Mouse (Mus musculus) midbrain, embryonic 13.5 days (tissue): ENCODE data around the gene Ccdc6. TPM values are rescaled to one million over a fixed set of nuclear protein-coding genes. Genes with fewer than 3 reads are reported as not detected.
A peak's percentile ranks its signal among the peaks of the same experiment; 100 is the strongest.

Experiments used
- ATAC-seq: fragments of 200-750 bp; cut with Nextera tagmentation; 2 replicates; pipeline ENCODE4 v1.8.0; 2017; ENCODE audit warnings: mild to moderate bottlenecking, moderate TSS enrichment, moderate library complexity
- H3K27ac ChIP-seq: fragments of 300-500 bp; sonication (generic); 2 replicates; pipeline ENCODE4 v1.5.1; 2015; ENCODE audit warnings: inconsistent platforms, mild to moderate bottlenecking, moderate library complexity
- H3K27me3 ChIP-seq: fragments of 300-500 bp; sonication (generic); 2 replicates; pipeline ENCODE4 v1.6.1; 2015; ENCODE audit warnings: mild to moderate bottlenecking, inconsistent platforms
- H3K36me3 ChIP-seq: fragments of 300-500 bp; sonication (generic); 2 replicates; pipeline ENCODE4 v1.6.1; 2015; ENCODE audit warnings: mild to moderate bottlenecking, inconsistent platforms
- H3K4me1 ChIP-seq: fragments of 300-500 bp; sonication (generic); replicated peaks from 2 replicates; pipeline ENCODE4 v1.6.1; 2015; ENCODE audit warnings: inconsistent platforms
- H3K4me2 ChIP-seq: fragments of 300-500 bp; sonication (generic); replicated peaks from 2 replicates; pipeline ENCODE4 v1.6.1; 2015; ENCODE audit warnings: moderate library complexity, mild to moderate bottlenecking, inconsistent platforms
- H3K4me3 ChIP-seq: fragments of 300-500 bp; sonication (generic); replicated peaks from 2 replicates; pipeline ENCODE4 v1.5.1; 2015; ENCODE audit warnings: mild to moderate bottlenecking, inconsistent platforms
- H3K9ac ChIP-seq: fragments of 300-500 bp; sonication (generic); replicated peaks from 2 replicates; pipeline ENCODE4 v1.6.1; 2015; ENCODE audit warnings: mild to moderate bottlenecking, inconsistent platforms
- H3K9me3 ChIP-seq: fragments of 300-500 bp; sonication (generic); 2 replicates; pipeline ENCODE4 v1.6.1; 2016; ENCODE audit warnings: mild to moderate bottlenecking, inconsistent platforms
- whole genome bisulfite sequencing: fragments of 180-500 bp; shearing (Covaris S2); methylation state at CpG from one replicate; pipeline ENCODE4 v1.1.7; 2015; 5-methylcytosine and 5-hydroxymethylcytosine counted together
- polyA plus RNA-seq: library from polyadenylated mRNA; unstranded; fragments of >200 nt; fragmentation: Nextera tagmentation; extraction: Ambion mirVana; gene quantifications from 2 replicates; pipeline ENCODE4 v1.2.1, GENCODE M21; 2015

The Ccdc6 gene
- polyA plus RNA-seq, result 21.1 and 21.7 TPM in 2 replicates

DNA sequence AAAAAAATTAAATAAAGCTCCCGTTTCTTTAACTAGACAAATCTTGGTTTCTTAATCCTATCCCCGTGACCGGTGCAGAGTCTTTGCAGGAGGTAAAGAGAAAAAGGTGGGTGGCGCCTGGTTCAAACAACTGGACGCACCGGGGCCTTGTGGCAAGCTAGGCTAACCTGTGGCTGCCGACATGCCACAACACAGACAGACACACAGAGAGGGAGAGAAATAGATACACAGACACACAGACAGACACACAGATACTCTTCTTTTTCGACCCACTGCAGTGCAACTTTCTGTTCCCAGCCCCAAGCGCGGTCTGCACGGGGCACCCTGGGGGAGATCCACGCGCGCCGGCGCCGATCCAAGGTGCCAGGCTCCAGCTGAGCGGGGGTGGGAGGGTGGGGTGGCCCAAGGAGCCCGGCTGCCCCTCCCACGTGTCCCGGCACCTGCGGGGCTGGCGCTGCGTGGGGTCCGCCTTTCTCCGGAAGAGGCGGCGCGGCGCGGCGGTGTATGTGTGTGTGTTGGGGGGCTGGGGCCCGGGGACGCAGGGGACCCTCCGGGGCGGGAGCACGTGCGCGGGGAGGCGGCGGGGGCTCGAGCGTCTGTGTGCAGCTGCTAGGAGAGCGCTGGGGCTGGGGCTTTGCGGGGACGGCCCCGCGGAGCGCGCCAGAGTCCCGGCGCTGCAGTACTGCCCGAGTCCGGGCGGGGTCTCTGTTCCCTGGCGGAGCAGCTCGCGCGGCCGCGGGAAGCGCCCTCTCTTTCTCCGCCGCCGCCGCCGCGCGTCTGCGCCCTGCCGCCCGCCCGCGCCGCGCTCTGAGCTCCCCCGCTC lies at the start of gene Ccdc6:
Gene Ccdc6 (plus strand): TSS at position 756 of the 823 bp plus-strand sequence.
- Histone ChIP-seq H3K4me1 (peaks cover 46% of the 10 kb centered on the region), H3K27me3 (no peaks in the 10 kb centered on the region), H3K9me3 (no peaks in the 10 kb centered on the region), H3K27ac (peak within 1 kb of the TSS; percentile 85), H3K4me3 (peak within 1 kb of the TSS; percentile 99), H3K36me3 (peaks cover 3% of the 10 kb centered on the region; the same call in 1 of the 2 replicates), H3K4me2 (peak within 1 kb of the TSS; percentile 82), H3K9ac (peak within 1 kb of the TSS; percentile 95)
- 1% methylated on average over 53 of the region's 77 CpGs for WGBS
- ATAC-seq, result peak; percentile 92

DNA sequence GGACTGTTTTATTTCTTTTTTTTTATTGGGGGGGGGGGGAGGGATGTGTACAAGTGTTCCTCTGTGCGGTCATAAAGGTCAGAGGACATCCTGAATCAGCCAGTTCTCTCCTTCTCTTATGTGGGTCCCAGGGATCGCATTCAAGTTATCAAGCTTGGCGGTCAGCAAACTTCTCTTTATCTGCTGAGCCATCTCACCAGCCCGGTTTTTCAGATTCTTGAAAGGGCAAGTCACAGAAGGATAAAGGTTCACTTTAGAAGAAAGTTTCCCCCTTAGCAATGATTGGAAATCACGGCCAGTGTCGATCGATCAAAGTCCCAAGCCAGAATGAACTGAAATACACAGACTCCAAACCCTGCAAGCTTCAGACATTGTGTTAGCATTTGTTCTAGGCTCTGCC lies 47.1 kb upstream of the Ccdc6 start:
- no peaks in the 10 kb centered on the region for H3K36me3 ChIP-seq
- H3K27ac ChIP-seq, result no peak overlapping the region
- H3K4me3 ChIP-seq, result no peak overlapping the region
- no peak overlapping the region for H3K9ac ChIP-seq
- H3K27me3 ChIP-seq, result no peaks in the 10 kb centered on the region
- H3K9me3 ChIP-seq, result no peaks in the 10 kb centered on the region
- WGBS, result 94% methylated on average over 7 of the region's 7 CpGs
- H3K4me2 ChIP-seq, result no peak overlapping the region
- no peaks in the 10 kb centered on the region for H3K4me1 ChIP-seq
- no peak for ATAC-seq

GRCm38 (mm10) chr10:70055291-70055690 lies 41.6 kb upstream of the Ccdc6 start:
- no peak overlapping the region for H3K9ac ChIP-seq
- H3K4me3 ChIP-seq, result no peak overlapping the region
- H3K4me1 ChIP-seq, result no peaks in the 10 kb centered on the region
- H3K36me3 ChIP-seq, result no peaks in the 10 kb centered on the region
- WGBS, result 94% methylated on average over 2 of the region's 2 CpGs
- no peak overlapping the region for H3K27ac ChIP-seq
- H3K4me2 ChIP-seq, result no peak overlapping the region
- no peak for ATAC-seq
- H3K9me3 ChIP-seq, result no peaks in the 10 kb centered on the region
- no peaks in the 10 kb centered on the region for H3K27me3 ChIP-seq

GRCm38 (mm10) chr10:70057064-70057463 lies 39.9 kb upstream of the Ccdc6 start:
- WGBS, result 90% methylated on average over 3 of the region's 3 CpGs

GRCm38 (mm10) chr10:70060021-70060688 lies 36.8 kb upstream of the Ccdc6 start:
- Histone ChIP-seq H3K4me3 (no peak overlapping the region), H3K27me3 (no peaks in the 10 kb centered on the region), H3K4me1 (peaks cover 4% of the 10 kb centered on the region; the same call in 1 of the 2 replicates), H3K9me3 (no peaks in the 10 kb centered on the region), H3K27ac (no peak overlapping the region), H3K36me3 (no peaks in the 10 kb centered on the region), H3K4me2 (no peak overlapping the region), H3K9ac (no peak overlapping the region)
- 76% methylated on average over 19 of the region's 19 CpGs for WGBS
- 0 out of 2 replicates have a peak, but pooled peaks have one; percentile 40 for ATAC-seq

More at GRCm38 (mm10) chr10:70057064-70057463, 39.9 kb upstream of the Ccdc6 start:
- ATAC-seq, result no peak
- no peak overlapping the region for H3K27ac ChIP-seq
- no peaks in the 10 kb centered on the region for H3K27me3 ChIP-seq
- H3K9ac ChIP-seq, result no peak overlapping the region
- H3K4me2 ChIP-seq, result no peak overlapping the region
- H3K4me3 ChIP-seq, result no peak overlapping the region
- H3K36me3 ChIP-seq, result no peaks in the 10 kb centered on the region
- H3K9me3 ChIP-seq, result no peaks in the 10 kb centered on the region
- peaks cover 4% of the 10 kb centered on the region; the same call in 1 of the 2 replicates for H3K4me1 ChIP-seq

DNA sequence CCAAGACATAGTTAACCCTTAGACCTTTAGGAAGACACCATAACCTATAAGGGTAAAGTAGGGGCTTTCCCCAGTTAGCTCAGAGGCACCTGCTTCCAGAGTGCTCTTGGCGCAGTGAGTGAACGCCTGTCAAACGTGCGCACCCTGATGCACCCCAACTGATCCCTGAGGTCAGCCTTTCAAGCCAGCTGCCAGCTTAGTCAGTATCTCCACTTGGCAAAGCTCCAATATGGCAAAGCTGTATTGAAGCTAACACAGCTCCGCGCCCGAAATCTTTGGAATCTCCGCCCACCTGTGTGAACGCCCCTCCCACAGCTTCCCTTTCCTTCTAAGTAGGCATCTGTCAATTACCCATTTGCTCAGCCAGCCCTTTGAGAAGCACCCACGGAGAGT lies 36.2 kb upstream of the Ccdc6 start:
- Histone ChIP-seq H3K4me1 (peaks cover 4% of the 10 kb centered on the region; the same call in 1 of the 2 replicates), H3K9me3 (no peaks in the 10 kb centered on the region), H3K4me2 (no peak overlapping the region), H3K4me3 (no peak overlapping the region), H3K27me3 (no peaks in the 10 kb centered on the region), H3K36me3 (no peaks in the 10 kb centered on the region), H3K9ac (no peak overlapping the region), H3K27ac (no peak overlapping the region)
- 42% methylated on average over 10 of the region's 10 CpGs for WGBS
- ATAC-seq, result no peak

- Histone ChIP-seq H3K4me1 (peaks cover 12% of the 10 kb centered on the region), H3K27ac (no peak overlapping the region), H3K9ac (no peak overlapping the region), H3K36me3 (no peaks in the 10 kb centered on the region), H3K9me3 (no peaks in the 10 kb centered on the region), H3K27me3 (no peaks in the 10 kb centered on the region), H3K4me3 (no peak overlapping the region), H3K4me2 (no peak overlapping the region)
- WGBS, result 94% methylated on average over 6 of the region's 6 CpGs
- no peak for ATAC-seq
Measured at GRCm38 (mm10) chr10:70063881-70064555, 32.9 kb upstream of the Ccdc6 start.

- Histone ChIP-seq H3K9ac (no peak overlapping the region), H3K4me1 (peaks cover 12% of the 10 kb centered on the region), H3K4me3 (no peak overlapping the region), H3K27me3 (no peaks in the 10 kb centered on the region), H3K27ac (no peak overlapping the region), H3K9me3 (no peaks in the 10 kb centered on the region), H3K4me2 (no peak overlapping the region), H3K36me3 (no peaks in the 10 kb centered on the region)
- no peak for ATAC-seq
- WGBS, result 80% methylated on average over 3 of the region's 3 CpGs
Measured at GRCm38 (mm10) chr10:70065191-70065590, 31.7 kb upstream of the Ccdc6 start.

DNA sequence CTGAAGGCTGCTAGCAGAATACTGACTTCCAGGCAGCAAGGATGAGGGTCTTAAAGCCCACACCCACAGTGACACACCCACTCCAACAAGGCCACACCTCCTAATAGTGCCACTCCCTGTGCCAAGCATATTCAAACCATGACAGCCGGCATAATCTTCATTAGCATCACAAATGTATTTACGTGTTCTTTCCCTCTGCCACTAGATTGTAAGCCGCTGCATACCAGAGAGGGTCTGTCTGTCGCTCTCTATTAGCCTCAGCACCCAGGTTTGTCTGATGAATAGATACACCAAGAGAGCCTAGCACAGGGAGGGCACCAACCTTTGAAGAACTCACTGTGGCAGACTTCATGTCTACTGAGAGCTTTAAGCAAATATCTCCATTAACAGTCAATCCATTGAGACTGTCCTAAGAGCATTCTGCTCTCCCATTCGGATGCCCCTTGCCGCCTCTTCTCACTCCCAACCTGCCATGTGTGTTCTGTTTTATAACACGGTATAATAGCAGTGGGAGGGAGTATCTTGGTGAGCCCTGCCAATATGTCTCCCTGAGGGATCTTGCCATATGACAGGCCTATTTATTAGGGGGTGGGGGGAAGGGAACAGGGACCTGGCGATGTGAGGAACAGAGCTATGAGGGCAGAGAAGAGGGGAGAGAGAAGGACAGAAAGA lies 30.3 kb upstream of the Ccdc6 start:
- H3K27me3 ChIP-seq, result no peaks in the 10 kb centered on the region
- no peak overlapping the region for H3K27ac ChIP-seq
- peaks cover 8% of the 10 kb centered on the region for H3K4me1 ChIP-seq
- no peak overlapping the region for H3K9ac ChIP-seq
- no peaks in the 10 kb centered on the region for H3K9me3 ChIP-seq
- no peaks in the 10 kb centered on the region for H3K36me3 ChIP-seq
- H3K4me2 ChIP-seq, result no peak overlapping the region
- WGBS, result 30% methylated on average over 8 of the region's 8 CpGs
- ATAC-seq, result peak; percentile 79
- no peak overlapping the region for H3K4me3 ChIP-seq

DNA sequence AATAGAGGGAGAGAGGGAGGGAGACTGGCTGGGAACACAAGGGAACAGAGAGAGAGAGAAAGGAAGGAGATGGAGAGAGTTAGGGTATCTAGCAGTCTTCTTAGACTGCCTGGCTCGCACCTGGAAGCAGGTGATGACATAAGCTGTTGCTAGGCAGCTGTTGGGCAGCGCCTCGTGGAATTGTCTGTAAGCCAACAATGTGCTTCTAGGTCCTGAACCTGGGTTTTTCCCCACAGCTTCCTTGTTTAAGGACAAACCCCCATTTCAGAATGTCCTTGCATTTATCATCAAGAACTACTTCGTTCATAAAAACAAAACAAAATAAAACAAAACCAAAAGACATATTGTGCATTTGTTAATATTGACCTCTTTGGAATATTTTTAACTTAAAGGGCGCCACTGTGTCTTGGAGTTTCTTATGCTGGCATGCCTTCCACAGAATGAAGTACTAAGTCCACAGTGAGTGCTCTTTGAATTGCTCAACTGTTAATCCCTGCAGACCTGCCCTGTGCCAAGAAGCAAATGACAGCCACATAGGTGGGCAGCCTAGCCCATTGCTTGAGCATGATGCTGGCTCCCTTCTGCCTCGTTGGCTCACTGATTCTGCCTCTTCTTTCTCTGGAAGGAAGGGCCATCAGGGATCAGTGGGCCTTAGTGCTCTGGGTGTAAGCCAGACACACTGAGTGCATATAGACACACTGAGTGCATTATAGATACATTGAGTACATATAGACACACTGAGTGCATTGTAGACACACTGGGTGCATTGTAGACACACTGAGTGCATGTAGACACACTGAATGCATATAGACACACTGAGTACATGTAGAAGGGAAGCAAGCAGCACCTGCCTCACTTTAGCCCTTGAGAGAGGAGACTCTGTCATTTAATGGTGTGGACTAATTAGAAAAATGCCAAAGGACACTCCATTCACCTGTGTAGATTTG lies 29.5 kb upstream of the Ccdc6 start:
- no peaks in the 10 kb centered on the region for H3K36me3 ChIP-seq
- H3K4me2 ChIP-seq, result no peak overlapping the region
- H3K4me3 ChIP-seq, result no peak overlapping the region
- no peaks in the 10 kb centered on the region for H3K27me3 ChIP-seq
- H3K27ac ChIP-seq, result no peak overlapping the region
- H3K9me3 ChIP-seq, result no peaks in the 10 kb centered on the region
- WGBS, result 75% methylated on average over 6 of the region's 6 CpGs
- peaks cover 8% of the 10 kb centered on the region for H3K4me1 ChIP-seq
- H3K9ac ChIP-seq, result no peak overlapping the region
- no peak; the same call in 1 of the 2 replicates for ATAC-seq

DNA sequence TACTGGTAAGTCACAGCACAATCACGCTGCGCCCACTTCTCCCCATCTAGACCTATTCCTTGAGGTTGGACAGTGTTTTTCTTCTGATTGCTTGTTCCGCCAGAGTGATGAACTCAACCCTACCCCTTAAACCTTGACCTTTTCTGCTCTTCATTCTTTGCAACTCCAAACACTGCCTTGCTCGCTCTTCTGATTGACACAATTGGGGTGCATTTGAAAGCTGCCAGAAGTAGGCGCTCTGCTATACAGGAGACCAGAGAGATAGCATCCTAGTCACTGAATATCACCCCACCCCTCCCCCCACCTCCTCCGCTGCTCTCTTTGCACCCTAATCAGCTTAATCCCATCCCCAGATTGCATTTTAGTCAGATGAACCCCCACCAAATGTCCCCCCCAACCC lies 27.6 kb upstream of the Ccdc6 start:
- no peak overlapping the region for H3K9ac ChIP-seq
- H3K4me1 ChIP-seq, result peaks cover 8% of the 10 kb centered on the region
- 55% methylated on average over 6 of the region's 6 CpGs for WGBS
- no peaks in the 10 kb centered on the region for H3K9me3 ChIP-seq
- no peak overlapping the region for H3K4me2 ChIP-seq
- no peak overlapping the region for H3K4me3 ChIP-seq
- H3K27ac ChIP-seq, result no peak overlapping the region
- ATAC-seq, result no peak
- H3K27me3 ChIP-seq, result no peaks in the 10 kb centered on the region
- H3K36me3 ChIP-seq, result no peaks in the 10 kb centered on the region
